Mouse (Mus musculus): ENCODE measurements around the gene Pax9.

Pax9 gene

GRCm38 (mm10) chr12:56691427-56692079 is at the start of gene Pax9:
Gene Pax9, plus strand, starts transcription at chr12:56691767.
- no peak for DNase-seq (ENCODE audit: low read depth)

GRCm38 (mm10) chr12:56669451-56670122 is 22.0 kb upstream of the Pax9 start:
- no peak for DNase-seq (ENCODE audit: low read depth)

GRCm38 (mm10) chr12:56670795-56671194 is 20.8 kb upstream of the Pax9 start:
- no peak for DNase-seq (ENCODE audit: low read depth)

GRCm38 (mm10) chr12:56674726-56675125 is 16.8 kb upstream of the Pax9 start:
- peak; percentile 53 for DNase-seq (ENCODE audit: low read depth)

- DNase-seq (ENCODE audit: low read depth): peak; percentile 92
These were observed 13.9 kb upstream of the Pax9 start for GRCm38 (mm10) chr12:56677620-56678019.

- DNase-seq (ENCODE audit: low read depth): no peak
These were observed 10.3 kb upstream of the Pax9 start for GRCm38 (mm10) chr12:56681096-56681811.

- no peak for DNase-seq (ENCODE audit: low read depth)
These were observed 3.7 kb upstream of the Pax9 start for GRCm38 (mm10) chr12:56687640-56688481.

GRCm38 (mm10) chr12:56688482-56688840 is 3.1 kb upstream of the Pax9 start:
- no peak for DNase-seq (ENCODE audit: low read depth)

- no peak for DNase-seq (ENCODE audit: low read depth)
These were observed 2.6 kb upstream of the Pax9 start for GRCm38 (mm10) chr12:56688920-56689319.

GRCm38 (mm10) chr12:56689331-56689730 is 2.2 kb upstream of the Pax9 start:
- no peak for DNase-seq (ENCODE audit: low read depth)

- no peak for DNase-seq (ENCODE audit: low read depth)
These were observed 1.8 kb upstream of the Pax9 start for GRCm38 (mm10) chr12:56689736-56690135.

GRCm38 (mm10) chr12:56690366-56690765 is 1.2 kb upstream of the Pax9 start:
- DNase-seq (ENCODE audit: low read depth): no peak

GRCm38 (mm10) chr12:56691001-56691400 is 566 bp upstream of the Pax9 start:
- no peak for DNase-seq (ENCODE audit: low read depth)

GRCm38 (mm10) chr12:56692536-56692935 is 969 bp downstream of the Pax9 start:
- no peak for DNase-seq (ENCODE audit: low read depth)

GRCm38 (mm10) chr12:56693411-56694098 is 2.0 kb downstream of the Pax9 start:
- no peak for DNase-seq (ENCODE audit: low read depth)

GRCm38 (mm10) chr12:56694361-56694760 is 2.8 kb downstream of the Pax9 start:
- DNase-seq (ENCODE audit: low read depth): no peak

- DNase-seq (ENCODE audit: low read depth): no peak
These were observed 3.4 kb downstream of the Pax9 start for GRCm38 (mm10) chr12:56694936-56695335.

- DNase-seq (ENCODE audit: low read depth): no peak
These were observed 4.0 kb downstream of the Pax9 start for GRCm38 (mm10) chr12:56695358-56696173.

GRCm38 (mm10) chr12:56696174-56697010 is 4.8 kb downstream of the Pax9 start:
- DNase-seq (ENCODE audit: low read depth): no peak
